Mouse (Mus musculus) midbrain, embryonic 16.5 days (tissue): Measurements from ENCODE around the gene Sart1. TPM values are rescaled to one million over a fixed set of nuclear protein-coding genes. Genes with fewer than 3 reads are reported as not detected.
"Not testable (repeated sequence)": the region's sequence is repeated elsewhere in the genome, so short reads cannot be mapped to it uniquely, and the experiment has no call there.

Experiments used
- ATAC-seq: fragments of 200-750 bp; cut with Nextera tagmentation; 2 replicates; pipeline ENCODE4 v1.8.0; 2017; ENCODE audit warnings: moderate TSS enrichment
- H3K27ac ChIP-seq: fragments of 300-500 bp; sonication (generic); 2 replicates; pipeline ENCODE4 v1.5.1; 2014; ENCODE audit warnings: mild to moderate bottlenecking, low read length, mixed read lengths
- H3K27me3 ChIP-seq: fragments of 300-500 bp; sonication (generic); 2 replicates; pipeline ENCODE4 v1.6.1; 2014; ENCODE audit warnings: low read depth, low read length, mixed read lengths; ENCODE audit not compliant: control insufficient read depth, insufficient read depth
- H3K36me3 ChIP-seq: fragments of 300-500 bp; sonication (generic); 2 replicates; pipeline ENCODE4 v1.6.1; 2014; ENCODE audit warnings: mild to moderate bottlenecking, low read length, moderate library complexity, mixed read lengths; ENCODE audit not compliant: control insufficient read depth, insufficient read depth
- H3K4me1 ChIP-seq: fragments of 300-500 bp; sonication (generic); 2 replicates; pipeline ENCODE4 v1.6.1; 2014; ENCODE audit warnings: mild to moderate bottlenecking, low read length, mixed read lengths; ENCODE audit not compliant: control insufficient read depth, insufficient read depth
- H3K4me2 ChIP-seq: fragments of 300-500 bp; sonication (generic); 2 replicates; pipeline ENCODE4 v1.6.1; 2014; ENCODE audit warnings: mild to moderate bottlenecking, low read length, mixed read lengths
- H3K4me3 ChIP-seq: fragments of 300-500 bp; sonication (generic); 2 replicates; pipeline ENCODE4 v1.5.1; 2014; ENCODE audit warnings: low read depth, mild to moderate bottlenecking, low read length, moderate library complexity, mixed read lengths
- H3K9ac ChIP-seq: fragments of 300-500 bp; sonication (generic); 2 replicates; pipeline ENCODE4 v1.6.1; 2014; ENCODE audit warnings: low read depth, low read length, mixed read lengths
- H3K9me3 ChIP-seq: fragments of 300-500 bp; sonication (generic); replicated peaks from 2 replicates; pipeline ENCODE4 v1.6.1; 2014; ENCODE audit warnings: mild to moderate bottlenecking, low read length, mixed read lengths; ENCODE audit not compliant: control insufficient read depth, poor library complexity, severe bottlenecking
- WGBS: fragments of 180-500 bp; shearing (Covaris S2); extraction: QIAGEN DNeasy Blood & Tissue Kit; methylation state at CpG from one replicate; pipeline ENCODE4 v1.1.7; 2014; 5-methylcytosine and 5-hydroxymethylcytosine counted together
- polyA plus RNA-seq: library from polyadenylated mRNA; unstranded; fragments of >200 nt; fragmentation: Nextera tagmentation; extraction: Ambion mirVana; gene quantifications from 2 replicates; pipeline ENCODE4 v1.2.1, GENCODE M21; 2015

Gene Sart1
- polyA plus RNA-seq, 1 experiment from 2014 or later = 68.5 TPM

- 17% methylated on average over 7 of the region's 7 CpGs for WGBS
- H3K27me3 ChIP-seq = no peaks in the 10 kb centered on the region
- ATAC-seq = peak; percentile 72
- peak overlapping the region; percentile 76 for H3K9ac ChIP-seq
- H3K36me3 ChIP-seq = no peaks in the 10 kb centered on the region
- peak overlapping the region; percentile 50 for H3K4me3 ChIP-seq
- peaks cover 12% of the 10 kb centered on the region for H3K4me1 ChIP-seq
- peak overlapping the region; percentile 60 for H3K4me2 ChIP-seq
- no peaks in the 10 kb centered on the region for H3K9me3 ChIP-seq
- H3K27ac ChIP-seq = peak overlapping the region; percentile 81
Observed at GRCm38 (mm10) chr19:5407133-5407532, 18.6 kb upstream of the Sart1 start.

DNA sequence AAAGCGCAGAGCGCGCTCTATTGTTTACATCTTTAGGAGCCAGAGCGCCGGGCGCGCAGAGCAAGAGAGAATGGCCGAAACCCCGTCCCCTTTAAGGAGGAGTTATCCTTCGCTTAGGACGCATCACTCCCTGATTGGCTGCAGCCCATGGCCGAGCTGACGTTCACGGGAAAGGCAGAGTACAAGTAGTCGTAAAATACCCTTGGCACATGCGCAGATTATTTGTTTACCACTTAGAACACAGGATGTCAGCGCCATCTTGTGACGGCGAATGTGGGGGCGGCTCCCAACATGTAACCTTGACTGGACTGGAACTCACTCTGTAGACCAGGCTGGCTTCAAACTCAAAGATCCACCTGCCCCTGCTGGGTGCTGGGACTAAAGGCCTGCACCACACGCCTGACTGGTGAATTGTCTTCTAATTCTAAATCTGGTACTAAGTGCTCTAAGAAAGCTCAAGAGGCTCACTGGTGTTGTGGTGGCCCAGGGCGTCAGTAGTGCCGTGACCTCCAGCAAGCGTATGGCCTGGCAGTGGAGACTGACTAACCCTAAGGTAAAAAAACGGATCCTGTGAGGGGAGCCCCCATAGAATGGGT, 18.1 kb upstream of the Sart1 start:
- H3K27me3 ChIP-seq, H3K36me3 ChIP-seq, H3K9me3 ChIP-seq: not testable (repeated sequence)
- Histone ChIP-seq H3K9ac (peak overlapping the region; percentile 76), H3K27ac (peak overlapping the region; percentile 81), H3K4me1 (peaks cover 12% of the 10 kb centered on the region), H3K4me3 (peak overlapping the region; percentile 50), H3K4me2 (peak overlapping the region; percentile 60)
- peak; percentile 85 for ATAC-seq
- 13% methylated on average over 21 of the region's 25 CpGs for WGBS

GRCm38 (mm10) chr19:5405924-5406323, 17.4 kb upstream of the Sart1 start:
- peak overlapping the region; percentile 52 for H3K4me2 ChIP-seq
- H3K9ac ChIP-seq = peak overlapping the region; percentile 43; the same call in 1 of the 2 replicates
- H3K9me3 ChIP-seq = no peaks in the 10 kb centered on the region
- no peak for ATAC-seq
- H3K27ac ChIP-seq = 0 out of 2 replicates have a peak overlapping the region, but pooled peaks have one; percentile 26
- WGBS = 27% methylated on average over 7 of the region's 7 CpGs
- no peaks in the 10 kb centered on the region for H3K36me3 ChIP-seq
- H3K4me1 ChIP-seq = peaks cover 12% of the 10 kb centered on the region
- H3K4me3 ChIP-seq = peak overlapping the region; percentile 32
- no peaks in the 10 kb centered on the region for H3K27me3 ChIP-seq

- ATAC-seq = no peak
- 74% methylated on average over 8 of the region's 8 CpGs for WGBS
- no peak within 1 kb of the TSS for H3K4me3 ChIP-seq
Observed at GRCm38 (mm10) chr19:5402293-5402692, 13.8 kb upstream of the Sart1 start, which contains the start of gene Tsga10ip. Gene Tsga10ip (minus strand): TSS chr19:5402526.

GRCm38 (mm10) chr19:5401073-5401472, 12.6 kb upstream of the Sart1 start:
- not testable (repeated sequence) for H3K27ac ChIP-seq, H3K27me3 ChIP-seq, H3K4me2 ChIP-seq, ATAC-seq, H3K9me3 ChIP-seq, H3K4me1 ChIP-seq, H3K4me3 ChIP-seq, H3K9ac ChIP-seq, H3K36me3 ChIP-seq
- WGBS = 73% methylated on average over 4 of the region's 4 CpGs

More at GRCm38 (mm10) chr19:5402293-5402692, 13.8 kb upstream of the Sart1 start, which contains the start of gene Tsga10ip:
- H3K4me2 ChIP-seq = no peak within 1 kb of the TSS
- H3K9ac ChIP-seq = 0 out of 2 replicates have a peak within 1 kb of the TSS, but pooled peaks have one; percentile 6
- H3K4me1 ChIP-seq = peaks cover 4% of the 10 kb centered on the region
- no peaks in the 10 kb centered on the region for H3K36me3 ChIP-seq
- no peaks in the 10 kb centered on the region for H3K9me3 ChIP-seq
- no peak within 1 kb of the TSS for H3K27ac ChIP-seq
- H3K27me3 ChIP-seq = no peaks in the 10 kb centered on the region

- no peak overlapping the region for H3K4me3 ChIP-seq
- peaks cover under 1% of the 10 kb centered on the region; the same call in 1 of the 2 replicates for H3K4me1 ChIP-seq
- ATAC-seq = no peak
- no peaks in the 10 kb centered on the region for H3K9me3 ChIP-seq
- no peaks in the 10 kb centered on the region for H3K36me3 ChIP-seq
- H3K4me2 ChIP-seq = no peak overlapping the region
- no peak overlapping the region for H3K27ac ChIP-seq
- no peaks in the 10 kb centered on the region for H3K27me3 ChIP-seq
- 72% methylated on average over 4 of the region's 4 CpGs for WGBS
- H3K9ac ChIP-seq = no peak overlapping the region
Observed at GRCm38 (mm10) chr19:5395371-5395770, 6.9 kb upstream of the Sart1 start.

GRCm38 (mm10) chr19:5394168-5394567, 5.7 kb upstream of the Sart1 start:
- Histone ChIP-seq H3K9ac (no peak overlapping the region), H3K27ac (no peak overlapping the region), H3K27me3 (no peaks in the 10 kb centered on the region), H3K4me2 (no peak overlapping the region), H3K36me3 (no peaks in the 10 kb centered on the region), H3K4me1 (peaks cover 12% of the 10 kb centered on the region), H3K9me3 (no peaks in the 10 kb centered on the region), H3K4me3 (no peak overlapping the region)
- 62% methylated on average over 10 of the region's 10 CpGs for WGBS
- no peak for ATAC-seq

DNA sequence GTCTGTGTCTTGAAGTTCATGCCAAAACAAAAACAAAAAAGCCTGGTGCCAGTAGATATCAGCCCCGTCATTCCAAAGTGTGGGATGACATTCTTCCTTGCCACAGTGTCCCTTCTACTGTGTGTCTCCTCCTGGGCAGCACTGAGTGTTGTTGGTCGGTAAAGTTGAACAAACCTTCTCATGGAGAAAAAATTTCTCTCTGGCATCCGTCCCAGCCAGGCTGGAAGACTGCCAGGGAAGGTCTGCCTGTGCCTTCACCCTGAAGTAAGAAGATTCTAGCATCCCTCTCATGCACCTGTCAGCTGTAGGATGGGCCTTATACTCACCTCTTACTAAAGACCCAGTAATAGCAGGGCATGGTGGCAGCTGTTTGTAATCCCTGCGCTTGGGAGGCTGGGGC, 4.4 kb upstream of the Sart1 start:
- Histone ChIP-seq H3K27me3 (no peaks in the 10 kb centered on the region), H3K9ac (no peak overlapping the region), H3K4me1 (peaks cover 13% of the 10 kb centered on the region), H3K27ac (no peak overlapping the region), H3K4me2 (no peak overlapping the region), H3K4me3 (no peak overlapping the region), H3K36me3 (no peaks in the 10 kb centered on the region), H3K9me3 (no peaks in the 10 kb centered on the region)
- WGBS = 57% methylated on average over 4 of the region's 4 CpGs
- no peak for ATAC-seq

- WGBS = 91% methylated on average over 8 of the region's 8 CpGs
- Histone ChIP-seq H3K27ac (no peak overlapping the region), H3K9ac (no peak overlapping the region), H3K4me2 (no peak overlapping the region), H3K9me3 (no peaks in the 10 kb centered on the region), H3K36me3 (no peaks in the 10 kb centered on the region; the same call in 1 of the 2 replicates), H3K4me3 (no peak overlapping the region), H3K4me1 (peaks cover 28% of the 10 kb centered on the region), H3K27me3 (no peaks in the 10 kb centered on the region)
- no peak for ATAC-seq
Observed at GRCm38 (mm10) chr19:5390416-5390815, 1.9 kb upstream of the Sart1 start.
